Mouse (Mus musculus): ENCODE results near the gene D6Wsu163e. TPM values are rescaled to one million over a fixed set of nuclear protein-coding genes. Genes with fewer than 3 reads are reported as not detected.

The D6Wsu163e gene
- polyA plus RNA-seq, 1 experiment from 2014 or later: 12.3 TPM

- Histone ChIP-seq H3K9me3 (replicated peaks; ENCODE audit: control insufficient read depth, low read length) (no peaks in the 10 kb centered on the region), H3K36me3 (ENCODE audit: control insufficient read depth, insufficient read depth, low read length) (no peaks in the 10 kb centered on the region), H3K4me2 (0 out of 2 replicates have a peak within 1 kb of the TSS, but pooled peaks have one; percentile 14), H3K4me3 (ENCODE audit: low read depth, low read length) (no peak within 1 kb of the TSS), H3K27ac (ENCODE audit: low read depth, low read length) (no peak within 1 kb of the TSS), H3K4me1 (ENCODE audit: control insufficient read depth, insufficient read depth, low read length) (peaks cover 20% of the 10 kb centered on the region), H3K9ac (ENCODE audit: low read depth, low read length) (0 out of 2 replicates have a peak within 1 kb of the TSS, but pooled peaks have one; percentile 5), H3K27me3 (ENCODE audit: control insufficient read depth, insufficient read depth, low read length) (peaks cover 2% of the 10 kb centered on the region; the same call in 1 of the 2 replicates)
- 63% methylated on average over 26 of the region's 26 CpGs for WGBS (ENCODE audit: insufficient replicate concordance)
- no peak for ATAC-seq (replicated peaks; ENCODE audit: insufficient number of reproducible peaks, low FRiP score, low TSS enrichment)
Measured at GRCm38 (mm10) chr6:127014906-127015770, 75.4 kb downstream of the D6Wsu163e start, which contains the start of gene Fgf6. TSS of gene Fgf6 (plus strand) at chr6:127015586.

- Histone ChIP-seq H3K9ac (ENCODE audit: low read depth, low read length) (peak overlapping the region; percentile 39; the same call in 1 of the 2 replicates), H3K4me2 (peak overlapping the region; percentile 37), H3K9me3 (replicated peaks; ENCODE audit: control insufficient read depth, low read length) (no peaks in the 10 kb centered on the region), H3K4me3 (ENCODE audit: low read depth, low read length) (no peak overlapping the region), H3K36me3 (ENCODE audit: control insufficient read depth, insufficient read depth, low read length) (no peaks in the 10 kb centered on the region), H3K4me1 (ENCODE audit: control insufficient read depth, insufficient read depth, low read length) (peaks cover 20% of the 10 kb centered on the region), H3K27ac (ENCODE audit: low read depth, low read length) (no peak overlapping the region), H3K27me3 (ENCODE audit: control insufficient read depth, insufficient read depth, low read length) (peaks cover 4% of the 10 kb centered on the region; the same call in 1 of the 2 replicates)
- WGBS (ENCODE audit: insufficient replicate concordance): 2% methylated on average over 6 of the region's 6 CpGs
- ATAC-seq (replicated peaks; ENCODE audit: insufficient number of reproducible peaks, low FRiP score, low TSS enrichment): 0 out of 2 replicates have a peak, but pooled peaks have one; percentile 12
Measured at GRCm38 (mm10) chr6:127019254-127019653, 79.5 kb downstream of the D6Wsu163e start.

GRCm38 (mm10) chr6:127020431-127020830 lies 80.7 kb downstream of the D6Wsu163e start:
- Histone ChIP-seq H3K27ac (ENCODE audit: low read depth, low read length) (no peak overlapping the region), H3K9ac (ENCODE audit: low read depth, low read length) (no peak overlapping the region), H3K4me1 (ENCODE audit: control insufficient read depth, insufficient read depth, low read length) (peaks cover 14% of the 10 kb centered on the region), H3K4me2 (no peak overlapping the region; the same call in 1 of the 2 replicates), H3K36me3 (ENCODE audit: control insufficient read depth, insufficient read depth, low read length) (no peaks in the 10 kb centered on the region), H3K9me3 (replicated peaks; ENCODE audit: control insufficient read depth, low read length) (no peaks in the 10 kb centered on the region), H3K27me3 (ENCODE audit: control insufficient read depth, insufficient read depth, low read length) (peaks cover 4% of the 10 kb centered on the region; the same call in 1 of the 2 replicates), H3K4me3 (ENCODE audit: low read depth, low read length) (no peak overlapping the region)
- 18% methylated on average over 13 of the region's 13 CpGs for WGBS (ENCODE audit: insufficient replicate concordance)
- no peak for ATAC-seq (replicated peaks; ENCODE audit: insufficient number of reproducible peaks, low FRiP score, low TSS enrichment)

- no peak overlapping the region for H3K4me3 ChIP-seq (ENCODE audit: low read depth, low read length)
- no peaks in the 10 kb centered on the region for H3K36me3 ChIP-seq (ENCODE audit: control insufficient read depth, insufficient read depth, low read length)
- no peak overlapping the region for H3K9ac ChIP-seq (ENCODE audit: low read depth, low read length)
- no peaks in the 10 kb centered on the region for H3K9me3 ChIP-seq (replicated peaks; ENCODE audit: control insufficient read depth, low read length)
- H3K4me1 ChIP-seq (ENCODE audit: control insufficient read depth, insufficient read depth, low read length): peaks cover 2% of the 10 kb centered on the region
- ATAC-seq (replicated peaks; ENCODE audit: insufficient number of reproducible peaks, low FRiP score, low TSS enrichment): no peak
- no peak overlapping the region for H3K4me2 ChIP-seq
- WGBS (ENCODE audit: insufficient replicate concordance): 59% methylated on average over 7 of the region's 7 CpGs
- no peak overlapping the region for H3K27ac ChIP-seq (ENCODE audit: low read depth, low read length)
- H3K27me3 ChIP-seq (ENCODE audit: control insufficient read depth, insufficient read depth, low read length): peaks cover 4% of the 10 kb centered on the region; the same call in 1 of the 2 replicates
Measured at GRCm38 (mm10) chr6:127024836-127025235, 85.1 kb downstream of the D6Wsu163e start.

Other genes starting within 250 kb of the D6Wsu163e start
- 0.97 and 1.5 TPM in 2 replicates for gene Kcna6, start 199.3 kb upstream of the D6Wsu163e start, polyA plus RNA-seq (2014; fragmentation: Nextera tagmentation; extraction: Ambion mirVana)
- 299 and 352 TPM in 2 replicates for gene Ndufa9, start 90.8 kb upstream of the D6Wsu163e start, polyA plus RNA-seq (2014; fragmentation: Nextera tagmentation; extraction: Ambion mirVana)
- gene Akap3, start 86.9 kb upstream of the D6Wsu163e start, polyA plus RNA-seq (2014; fragmentation: Nextera tagmentation; extraction: Ambion mirVana): not detected in 2 replicates
- 0.11 TPM in 1 of 2 replicates, not detected in the other for gene Dyrk4, start 18.1 kb upstream of the D6Wsu163e start, polyA plus RNA-seq (2014; fragmentation: Nextera tagmentation; extraction: Ambion mirVana)
- 39.4 and 50.2 TPM in 2 replicates for gene Rad51ap1, start 375 bp upstream of the D6Wsu163e start, polyA plus RNA-seq (2014; fragmentation: Nextera tagmentation; extraction: Ambion mirVana)
- 0.09 and 0.18 TPM in 2 replicates for gene Fgf6, start 75.6 kb downstream of the D6Wsu163e start, polyA plus RNA-seq (2014; fragmentation: Nextera tagmentation; extraction: Ambion mirVana)
- gene Fgf23, start 132.9 kb downstream of the D6Wsu163e start, polyA plus RNA-seq (2014; fragmentation: Nextera tagmentation; extraction: Ambion mirVana): 0.24 TPM in 1 of 2 replicates, not detected in the other
- gene Tigar, start 169.6 kb downstream of the D6Wsu163e start, polyA plus RNA-seq (2014; fragmentation: Nextera tagmentation; extraction: Ambion mirVana): 5.5 and 6.9 TPM in 2 replicates
- 712 and 821 TPM in 2 replicates for gene Ccnd2, start 212.2 kb downstream of the D6Wsu163e start, polyA plus RNA-seq (2014; fragmentation: Nextera tagmentation; extraction: Ambion mirVana)

Measured in heart, embryonic 11.5 days (tissue).